Mouse (Mus musculus) embryonic facial prominence, embryonic 14.5 days (tissue): ENCODE measurements around the gene Agpat1. TPM values are rescaled to one million over a fixed set of nuclear protein-coding genes. Genes with fewer than 3 reads are reported as not detected.

Experiments
- ATAC-seq: fragments of 200-750 bp; cut with Nextera tagmentation; 2 replicates; pipeline ENCODE4 v1.8.0; 2017; ENCODE audit warnings: low read depth, moderate number of reproducible peaks, moderate TSS enrichment
- DNase-seq: peaks from one replicate; pipeline ENCODE4 v3.0.0-alpha.2; 2015; ENCODE audit warnings: low spot score
- H3K27ac ChIP-seq: fragments of 300-500 bp; sonication (generic); replicated peaks from 2 replicates; pipeline ENCODE4 v1.5.1; 2014; ENCODE audit warnings: low read depth, mild to moderate bottlenecking, low read length, moderate library complexity
- H3K27me3 ChIP-seq: fragments of 300-500 bp; sonication (generic); replicated peaks from 2 replicates; pipeline ENCODE4 v1.6.1; 2014; ENCODE audit warnings: low read length; ENCODE audit not compliant: control insufficient read depth, insufficient read depth
- H3K36me3 ChIP-seq: fragments of 300-500 bp; sonication (generic); 2 replicates; pipeline ENCODE4 v1.6.1; 2014; ENCODE audit warnings: low read length, mixed read lengths; ENCODE audit not compliant: control insufficient read depth, insufficient read depth
- H3K4me1 ChIP-seq: fragments of 300-500 bp; sonication (generic); 2 replicates; pipeline ENCODE4 v1.6.1; 2014; ENCODE audit warnings: antibody characterized with exemption, low read length; ENCODE audit not compliant: control insufficient read depth, insufficient read depth
- H3K4me2 ChIP-seq: fragments of 300-500 bp; sonication (generic); 2 replicates; pipeline ENCODE4 v1.6.1; 2014; ENCODE audit warnings: low read depth, mild to moderate bottlenecking, low read length, moderate library complexity, mixed read lengths
- H3K4me3 ChIP-seq: fragments of 300-500 bp; sonication (generic); 2 replicates; pipeline ENCODE4 v1.5.1; 2014; ENCODE audit warnings: low read depth, mild to moderate bottlenecking, low read length
- H3K9ac ChIP-seq: fragments of 300-500 bp; sonication (generic); 2 replicates; pipeline ENCODE4 v1.6.1; 2014; ENCODE audit warnings: low read depth, mild to moderate bottlenecking, low read length, moderate library complexity, mixed read lengths
- H3K9me3 ChIP-seq: fragments of 300-500 bp; sonication (generic); 2 replicates; pipeline ENCODE4 v1.6.1; 2016; ENCODE audit warnings: low read length; ENCODE audit not compliant: control insufficient read depth
- WGBS: fragments of 180-500 bp; shearing (Covaris S2); extraction: QIAGEN DNeasy Blood & Tissue Kit; methylation state at CpG from one replicate; pipeline ENCODE4 v1.1.7; 2014; 5-methylcytosine and 5-hydroxymethylcytosine counted together
- polyA plus RNA-seq: library from polyadenylated mRNA; unstranded; fragments of >200 nt; fragmentation: Nextera tagmentation; extraction: Ambion mirVana; gene quantifications from 2 replicates; pipeline ENCODE4 v1.2.1, GENCODE M21; 2014

The Agpat1 gene
- polyA plus RNA-seq, 1 experiment from 2014 or later, result 54.8 TPM

- Histone ChIP-seq H3K27ac (no peak overlapping the region), H3K9ac (no peak overlapping the region), H3K36me3 (no peaks in the 10 kb centered on the region), H3K4me3 (no peak overlapping the region), H3K9me3 (no peaks in the 10 kb centered on the region), H3K4me1 (0 out of 2 replicates have a peak, but pooled peaks cover 4% of the 10 kb centered on the region), H3K4me2 (no peak overlapping the region), H3K27me3 (no peaks in the 10 kb centered on the region)
- no peak for DNase-seq
- no peak for ATAC-seq
- WGBS, result 69% methylated on average over 11 of the region's 11 CpGs
Measured at GRCm38 (mm10) chr17:34563354-34563753, 40.7 kb upstream of the Agpat1 start.

DNA sequence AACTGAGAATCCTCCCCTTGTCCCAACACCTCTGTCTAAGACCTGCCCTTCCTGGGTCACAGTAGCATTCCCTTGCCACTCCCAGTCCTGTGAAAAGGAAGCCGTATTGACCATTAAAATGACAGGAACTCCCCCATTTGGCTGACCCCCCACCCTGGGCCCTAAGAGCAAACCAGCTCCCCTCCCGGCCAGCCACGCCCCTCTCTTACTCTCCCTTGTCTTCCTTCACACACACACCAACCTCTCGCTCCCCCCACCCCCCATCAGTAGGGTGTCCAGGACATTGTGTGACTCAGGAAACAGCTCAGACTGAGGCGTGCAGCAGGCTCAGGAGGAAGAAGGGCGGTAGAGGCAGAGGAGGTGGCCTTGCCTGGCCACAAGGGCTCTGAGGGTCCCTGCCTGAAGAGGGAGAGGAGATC is 40.0 kb upstream of the Agpat1 start, which contains the start of gene Notch4:
TSS of gene Notch4 (plus strand) at position 266 of the 419 bp plus-strand sequence.
- Histone ChIP-seq H3K4me2 (peak within 1 kb of the TSS; percentile 2; the same call in 1 of the 2 replicates), H3K4me1 (0 out of 2 replicates have a peak, but pooled peaks cover 4% of the 10 kb centered on the region), H3K9ac (0 out of 2 replicates have a peak within 1 kb of the TSS, but pooled peaks have one; percentile 5), H3K27ac (peak within 1 kb of the TSS; percentile 19), H3K9me3 (no peaks in the 10 kb centered on the region), H3K27me3 (no peaks in the 10 kb centered on the region), H3K36me3 (no peaks in the 10 kb centered on the region), H3K4me3 (no peak within 1 kb of the TSS)
- ATAC-seq, result no peak
- 21% methylated on average over 6 of the region's 6 CpGs for WGBS
- peak; percentile 10 for DNase-seq

DNA sequence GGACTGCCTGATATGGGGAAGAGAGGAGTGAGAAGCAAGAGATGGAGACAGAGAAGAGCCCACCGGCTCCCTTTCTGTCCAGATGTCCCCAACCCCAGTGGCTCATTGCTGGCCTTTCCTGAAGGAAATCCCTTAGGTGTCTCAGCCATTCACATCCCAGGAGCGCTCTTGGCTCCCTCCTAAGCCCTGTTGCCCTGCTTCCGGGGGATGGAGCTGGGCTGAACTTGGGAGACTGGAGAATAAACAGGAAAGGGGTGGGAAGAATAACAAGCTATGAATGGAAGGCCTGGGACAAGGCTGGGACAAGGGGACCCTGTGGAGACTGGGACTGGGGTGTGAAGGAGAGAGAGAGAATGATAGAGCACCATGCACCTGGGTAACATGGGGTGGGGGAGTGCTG is 39.3 kb upstream of the Agpat1 start:
- H3K27ac ChIP-seq, result peak overlapping the region; percentile 19; the same call in 1 of the 2 replicates
- no peak overlapping the region for H3K9ac ChIP-seq
- no peaks in the 10 kb centered on the region for H3K27me3 ChIP-seq
- no peak for ATAC-seq
- no peaks in the 10 kb centered on the region for H3K36me3 ChIP-seq
- H3K4me2 ChIP-seq, result peak overlapping the region; percentile 2; the same call in 1 of the 2 replicates
- 29% methylated on average over 3 of the region's 3 CpGs for WGBS
- no peak overlapping the region for H3K4me3 ChIP-seq
- H3K4me1 ChIP-seq, result 0 out of 2 replicates have a peak, but pooled peaks cover 4% of the 10 kb centered on the region
- H3K9me3 ChIP-seq, result no peaks in the 10 kb centered on the region
- DNase-seq, result no peak

- Histone ChIP-seq H3K4me3 (no peak overlapping the region), H3K9ac (no peak overlapping the region), H3K9me3 (no peaks in the 10 kb centered on the region), H3K27me3 (no peaks in the 10 kb centered on the region), H3K4me2 (no peak overlapping the region), H3K36me3 (no peaks in the 10 kb centered on the region), H3K27ac (no peak overlapping the region), H3K4me1 (0 out of 2 replicates have a peak, but pooled peaks cover 4% of the 10 kb centered on the region)
- ATAC-seq (no peak), DNase-seq (no peak)
- 59% methylated on average over 6 of the region's 9 CpGs for WGBS
Measured at GRCm38 (mm10) chr17:34567311-34567710, 36.8 kb upstream of the Agpat1 start.

- H3K27ac ChIP-seq, result no peak overlapping the region
- H3K9me3 ChIP-seq, result no peaks in the 10 kb centered on the region
- no peaks in the 10 kb centered on the region for H3K27me3 ChIP-seq
- WGBS, result 80% methylated on average over 11 of the region's 13 CpGs
- DNase-seq (no peak), ATAC-seq (no peak)
- no peak overlapping the region for H3K4me3 ChIP-seq
- H3K36me3 ChIP-seq, result no peaks in the 10 kb centered on the region
- no peak overlapping the region for H3K4me2 ChIP-seq
- H3K9ac ChIP-seq, result no peak overlapping the region
- H3K4me1 ChIP-seq, result 0 out of 2 replicates have a peak, but pooled peaks cover 4% of the 10 kb centered on the region
Measured at GRCm38 (mm10) chr17:34568421-34568820, 35.6 kb upstream of the Agpat1 start.

DNA sequence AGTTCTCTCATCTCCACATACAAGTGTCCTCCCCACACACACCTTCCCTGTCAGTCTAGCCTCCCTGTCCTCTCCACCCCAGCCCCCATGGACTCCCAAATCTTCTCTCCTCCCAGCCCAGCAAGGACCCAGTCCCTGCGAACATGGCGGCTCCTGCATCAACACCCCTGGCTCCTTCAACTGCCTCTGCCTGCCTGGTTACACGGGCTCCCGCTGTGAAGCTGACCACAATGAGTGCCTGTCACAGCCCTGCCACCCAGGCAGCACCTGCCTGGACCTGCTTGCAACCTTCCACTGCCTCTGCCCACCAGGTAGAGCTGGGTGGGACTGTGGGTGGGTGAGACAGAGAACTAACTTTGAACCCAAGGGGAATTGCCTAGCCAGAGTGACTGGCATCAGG is 34.1 kb upstream of the Agpat1 start:
- Histone ChIP-seq H3K9ac (no peak overlapping the region), H3K4me2 (no peak overlapping the region), H3K36me3 (no peaks in the 10 kb centered on the region), H3K4me3 (no peak overlapping the region), H3K9me3 (no peaks in the 10 kb centered on the region), H3K27ac (no peak overlapping the region), H3K4me1 (no peaks in the 10 kb centered on the region), H3K27me3 (no peaks in the 10 kb centered on the region)
- WGBS, result 66% methylated on average over 4 of the region's 4 CpGs
- no peak for DNase-seq
- ATAC-seq, result no peak

DNA sequence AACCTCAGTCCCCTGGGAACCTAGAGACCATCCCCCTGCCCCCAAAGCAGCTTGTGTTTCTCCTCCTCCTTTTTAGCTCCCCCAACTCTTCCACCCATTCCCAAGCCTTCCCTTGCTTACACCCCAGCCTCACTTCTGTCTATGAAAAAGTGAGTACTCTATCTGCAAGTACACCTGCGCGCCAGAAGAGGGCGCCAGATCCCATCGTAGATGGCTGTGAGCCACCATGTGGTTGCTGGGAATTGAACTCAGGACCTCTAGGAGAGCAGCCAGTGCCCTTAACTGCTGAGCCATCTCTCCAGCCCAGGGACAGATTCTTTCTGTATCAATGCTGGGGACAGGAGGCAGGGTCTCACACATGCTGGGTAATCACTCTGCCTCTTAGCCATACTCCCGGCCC is 32.2 kb upstream of the Agpat1 start:
- Histone ChIP-seq H3K27me3 (no peaks in the 10 kb centered on the region), H3K4me1 (no peaks in the 10 kb centered on the region), H3K9ac (no peak overlapping the region), H3K36me3 (no peaks in the 10 kb centered on the region), H3K27ac (no peak overlapping the region), H3K4me3 (no peak overlapping the region), H3K9me3 (no peaks in the 10 kb centered on the region), H3K4me2 (no peak overlapping the region)
- 10% methylated on average over 5 of the region's 5 CpGs for WGBS
- no peak for ATAC-seq
- no peak for DNase-seq

DNA sequence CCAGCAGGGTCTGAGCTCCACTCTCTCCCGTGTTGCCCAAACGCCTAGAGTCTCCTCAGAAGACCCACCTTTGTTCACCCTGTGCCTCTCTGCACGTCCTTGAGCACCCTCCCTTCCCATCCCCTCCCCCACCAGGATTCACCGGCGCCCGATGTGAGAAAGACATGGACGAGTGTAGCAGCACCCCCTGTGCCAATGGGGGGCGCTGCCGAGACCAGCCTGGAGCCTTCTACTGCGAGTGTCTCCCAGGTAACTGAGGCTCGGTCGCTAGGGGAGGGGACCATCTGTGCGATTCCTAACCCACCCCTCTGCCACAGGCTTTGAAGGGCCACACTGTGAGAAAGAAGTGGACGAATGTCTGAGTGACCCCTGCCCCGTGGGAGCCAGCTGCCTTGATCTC is 31.7 kb upstream of the Agpat1 start:
- no peaks in the 10 kb centered on the region for H3K36me3 ChIP-seq
- 17% methylated on average over 14 of the region's 15 CpGs for WGBS
- no peak for ATAC-seq

GRCm38 (mm10) chr17:34576577-34576976 is 27.5 kb upstream of the Agpat1 start:
- 64% methylated on average over 5 of the region's 5 CpGs for WGBS
- Histone ChIP-seq H3K27ac (no peak overlapping the region), H3K4me1 (no peaks in the 10 kb centered on the region), H3K9me3 (no peaks in the 10 kb centered on the region), H3K4me3 (no peak overlapping the region), H3K9ac (no peak overlapping the region), H3K36me3 (no peaks in the 10 kb centered on the region), H3K4me2 (no peak overlapping the region), H3K27me3 (no peaks in the 10 kb centered on the region)
- DNase-seq, result peak; percentile 37
- no peak for ATAC-seq

More for the DNA sequence above, 31.7 kb upstream of the Agpat1 start:
- no peak overlapping the region for H3K4me3 ChIP-seq
- no peaks in the 10 kb centered on the region for H3K9me3 ChIP-seq
- no peak for DNase-seq
- H3K9ac ChIP-seq, result no peak overlapping the region
- no peaks in the 10 kb centered on the region for H3K4me1 ChIP-seq
- H3K27me3 ChIP-seq, result no peaks in the 10 kb centered on the region
- no peak overlapping the region for H3K27ac ChIP-seq
- H3K4me2 ChIP-seq, result no peak overlapping the region
